In genomic region chr15:5145196-5145945, GRCm38 (mm10) we compare ENCODE assay signal across 8 mouse cellular contexts. TPM values are rescaled to one million over a fixed set of nuclear protein-coding genes. Genes with fewer than 3 reads are reported as not detected.
A peak's percentile ranks its signal among the peaks of the same experiment; 100 is the strongest.
DNase-seq lines count a peak whose midpoint lies in the region; ATAC-seq and TF ChIP-seq lines count a peak whose summit lies in the region.

No protein-coding gene starts in this region.

- H3K27me3 ChIP-seq in cerebellum, adult 2 months (ENCODE audit: control insufficient read depth, insufficient read depth, low read length) = no peaks in the 10 kb centered on the region
- no peaks in the 10 kb centered on the region for H3K27me3 ChIP-seq in forebrain, embryonic 10.5 days (ENCODE audit: poor library complexity, severe bottlenecking)
- no peaks in the 10 kb centered on the region for H3K27me3 ChIP-seq in limb, embryonic 15.5 days

- no peak for TF ChIP-seq CTCF in cerebellum, adult 2 months (IDR thresholded peaks at IDR 0.05; ENCODE audit: borderline replicate concordance, insufficient read depth, low read depth, low read length)

- H3K4me3 ChIP-seq in cerebellum, adult 2 months (replicated peaks; ENCODE audit: insufficient read depth, low read depth, low read length) = peak overlapping the region; percentile 39
- peak overlapping the region; percentile 85 for H3K4me3 ChIP-seq in forebrain, embryonic 10.5 days
- peak overlapping the region; percentile 83; the same call in 1 of the 2 replicates for H3K4me3 ChIP-seq in limb, embryonic 15.5 days

- H3K27ac ChIP-seq in cerebellum, adult 2 months (ENCODE audit: insufficient read depth, low read length) = no peak overlapping the region
- H3K27ac ChIP-seq in forebrain, embryonic 10.5 days = no peak overlapping the region
- no peak overlapping the region for H3K27ac ChIP-seq in limb, embryonic 15.5 days

- no peak for DNase-seq in cerebellum, adult 2 months
- DNase-seq in cerebellum, postnatal 14 days = no peak
- DNase-seq in 3T3-L1 (ENCODE audit: low read depth, low spot score) = peak; percentile 88
- no peak for DNase-seq in forebrain, embryonic 10.5 days (ENCODE audit: extremely low spot score, low spot score)
- no peak for DNase-seq in frontal cortex, postnatal 36 days (ENCODE audit: low spot score in 2 of 2)
- DNase-seq in ovary, adult 18-20 months (ENCODE audit: low spot score) = no peak
- no peak for DNase-seq in thymus, postnatal 36 days

- no peak overlapping the region for H3K9ac ChIP-seq in limb, embryonic 15.5 days

- peak overlapping the region; percentile 62 for H3K4me2 ChIP-seq in limb, embryonic 15.5 days

- H3K9me3 ChIP-seq in forebrain, embryonic 10.5 days = no peaks in the 10 kb centered on the region
- no peaks in the 10 kb centered on the region for H3K9me3 ChIP-seq in limb, embryonic 15.5 days

- peaks cover 3% of the 10 kb centered on the region; the same call in 1 of the 2 replicates for H3K4me1 ChIP-seq in cerebellum, adult 2 months (ENCODE audit: control insufficient read depth, insufficient read depth, low read length)
- H3K4me1 ChIP-seq in forebrain, embryonic 10.5 days = peaks cover 22% of the 10 kb centered on the region
- H3K4me1 ChIP-seq in limb, embryonic 15.5 days = peaks cover 22% of the 10 kb centered on the region

- WGBS in cerebellum, adult 2 months = 58% methylated on average over 9 of the region's 9 CpGs
- WGBS in forebrain, embryonic 10.5 days = 57% methylated on average over 9 of the region's 9 CpGs
- WGBS in limb, embryonic 15.5 days = 39% methylated on average over 9 of the region's 9 CpGs

- peaks cover 8% of the 10 kb centered on the region; the same call in 1 of the 2 replicates for H3K36me3 ChIP-seq in forebrain, embryonic 10.5 days (replicated peaks)
- H3K36me3 ChIP-seq in limb, embryonic 15.5 days = no peaks in the 10 kb centered on the region

- no peak for TF ChIP-seq POLR2A in cerebellum, adult 2 months (IDR thresholded peaks at IDR 0.05; ENCODE audit: borderline replicate concordance, insufficient read depth, low read length)

- ATAC-seq in limb, embryonic 15.5 days (ENCODE audit: insufficient number of reproducible peaks, low FRiP score, low TSS enrichment, low read depth) = no peak

RNA-seq across cellular contexts. Expression of gene Prkaa1, which starts 1.7 kb away (rescaled TPM):
- 19.5 and 20.6 TPM in 2 replicates for polyA plus RNA-seq in cerebellum, adult 2 months (2012; rRNA removed)
- polyA plus RNA-seq in forebrain, embryonic 10.5 days (2016; fragmentation: Nextera tagmentation; extraction: Ambion mirVana) = 12.8 and 12.9 TPM in 2 replicates
- 15.4 and 16.1 TPM in 2 replicates for polyA plus RNA-seq in limb, embryonic 15.5 days (2015; fragmentation: Nextera tagmentation; extraction: Ambion mirVana)

RNA-seq across cellular contexts. Expression of gene Rpl37, which starts 28.9 kb away (rescaled TPM):
- polyA plus RNA-seq in cerebellum, adult 2 months (2012; rRNA removed) = 845 and 981 TPM in 2 replicates
- polyA plus RNA-seq in forebrain, embryonic 10.5 days (2016; fragmentation: Nextera tagmentation; extraction: Ambion mirVana) = 465 and 478 TPM in 2 replicates
- polyA plus RNA-seq in limb, embryonic 15.5 days (2015; fragmentation: Nextera tagmentation; extraction: Ambion mirVana) = 448 and 621 TPM in 2 replicates

RNA-seq across cellular contexts. Expression of gene Card6, which starts 37.0 kb away (rescaled TPM):
- 0.59 and 0.70 TPM in 2 replicates for polyA plus RNA-seq in cerebellum, adult 2 months (2012; rRNA removed)
- 0.84 and 1.2 TPM in 2 replicates for polyA plus RNA-seq in forebrain, embryonic 10.5 days (2016; fragmentation: Nextera tagmentation; extraction: Ambion mirVana)
- 0.91 and 1.4 TPM in 2 replicates for polyA plus RNA-seq in limb, embryonic 15.5 days (2015; fragmentation: Nextera tagmentation; extraction: Ambion mirVana)

RNA-seq across cellular contexts. Expression of gene Ttc33, which starts 40.0 kb away (rescaled TPM):
- 55.4 and 59.6 TPM in 2 replicates for polyA plus RNA-seq in cerebellum, adult 2 months (2012; rRNA removed)
- polyA plus RNA-seq in forebrain, embryonic 10.5 days (2016; fragmentation: Nextera tagmentation; extraction: Ambion mirVana) = 33.3 and 34.1 TPM in 2 replicates
- 34.8 and 37.8 TPM in 2 replicates for polyA plus RNA-seq in limb, embryonic 15.5 days (2015; fragmentation: Nextera tagmentation; extraction: Ambion mirVana)
